Mouse (Mus musculus) MEL (cell line): ENCODE results near the gene Bmp6. TPM values are rescaled to one million over a fixed set of nuclear protein-coding genes. Genes with fewer than 3 reads are reported as not detected.

Experiments
- DNase-seq: peaks from one replicate; pipeline ENCODE4 v3.0.0; 2011; ENCODE audit warnings: low read depth, low spot score
- H3K27ac ChIP-seq: 2 replicates; pipeline ENCODE4 v1.5.1; 2012; ENCODE audit warnings: low read depth, mild to moderate bottlenecking, control low read depth, low read length, moderate library complexity; ENCODE audit not compliant: control insufficient read depth
- H3K27me3 ChIP-seq, 2 experiments: fragments of 150-350 bp in 1 of 2; sonication (generic) in 1 of 2; 2 replicates each; pipeline ENCODE4 v1.6.1; 2012; ENCODE audit warnings: low read length in 2 of 2, mild to moderate bottlenecking in 2 of 2, improper control_type of control experiment in 1 of 2, moderate library complexity in 1 of 2; ENCODE audit not compliant: insufficient read depth in 2 of 2, control insufficient read depth in 1 of 2
- H3K36me3 ChIP-seq, 2 experiments: 2 replicates each; pipeline ENCODE4 v1.6.1; 2012 to 2014; ENCODE audit warnings: low read length in 2 of 2, improper control_type of control experiment in 1 of 2, inconsistent platforms in 1 of 2, mild to moderate bottlenecking in 1 of 2; ENCODE audit not compliant: insufficient read depth in 2 of 2, control insufficient read depth in 1 of 2
- H3K4me1 ChIP-seq, 2 experiments: fragments of 150-350 bp in 1 of 2; sonication (generic) in 1 of 2; 2 replicates each; pipeline ENCODE4 v1.6.1; 2012; ENCODE audit warnings: low read length in 2 of 2, improper control_type of control experiment in 1 of 2, mild to moderate bottlenecking in 1 of 2; ENCODE audit not compliant: insufficient read depth in 2 of 2, control insufficient read depth in 1 of 2
- H3K4me3 ChIP-seq, 2 experiments: fragments of 150-350 bp in 1 of 2; sonication (generic) in 1 of 2; 2 replicates each; pipeline ENCODE4 v1.5.1; 2012; ENCODE audit warnings: low read depth in 2 of 2, low read length in 2 of 2, mild to moderate bottlenecking in 2 of 2, moderate library complexity in 2 of 2, control low read depth in 1 of 2, improper control_type of control experiment in 1 of 2; ENCODE audit not compliant: control insufficient read depth in 1 of 2, insufficient read depth in 1 of 2
- H3K79me2 ChIP-seq: 2 replicates; pipeline ENCODE4 v1.6.1; 2012; ENCODE audit warnings: mild to moderate bottlenecking, low read length, moderate library complexity; ENCODE audit not compliant: control insufficient read depth, poor library complexity, insufficient read depth
- H3K9ac ChIP-seq: 2 replicates; pipeline ENCODE4 v1.6.1; 2012; ENCODE audit warnings: low read depth, mild to moderate bottlenecking, control low read depth, low read length, moderate library complexity; ENCODE audit not compliant: control insufficient read depth, poor library complexity, severe bottlenecking
- H3K9me3 ChIP-seq: fragments of 150-350 bp; sonication (generic); replicated peaks from 2 replicates; pipeline ENCODE4 v1.6.1; 2012; ENCODE audit warnings: mild to moderate bottlenecking, low read length, improper control_type of control experiment, moderate library complexity; ENCODE audit not compliant: insufficient read depth
- BHLHE40 ChIP-seq: IDR thresholded peaks from 2 replicates; pipeline ENCODE4 v1.6.1; 2012; ENCODE audit warnings: low read depth, mild to moderate bottlenecking, inconsistent platforms, low read length, improper control_type of control experiment, borderline replicate concordance
- CHD2 ChIP-seq: IDR thresholded peaks from 2 replicates; pipeline ENCODE4 v1.6.1; 2011; ENCODE audit warnings: low read length, improper control_type of control experiment
- E2F4 ChIP-seq: IDR thresholded peaks from 2 replicates; pipeline ENCODE4 v1.6.1; 2011; ENCODE audit warnings: low read depth, low read length, improper control_type of control experiment, borderline replicate concordance
- ELF1 ChIP-seq: IDR thresholded peaks from 2 replicates; pipeline ENCODE4 v1.6.1; 2014; ENCODE audit warnings: low read depth, mild to moderate bottlenecking, inconsistent platforms, low read length, improper control_type of control experiment, moderate library complexity
- GABPA ChIP-seq: IDR thresholded peaks from 2 replicates; pipeline ENCODE4 v1.6.1; 2012; ENCODE audit warnings: low read depth, mild to moderate bottlenecking, inconsistent platforms, low read length, improper control_type of control experiment, moderate library complexity
- GATA1 ChIP-seq: IDR thresholded peaks from 2 replicates; pipeline ENCODE4 v1.6.1; 2011; ENCODE audit warnings: low read depth, low read length, improper control_type of control experiment
- MAFK ChIP-seq: IDR thresholded peaks from 2 replicates; pipeline ENCODE4 v1.6.1; 2011; ENCODE audit warnings: low read depth, mild to moderate bottlenecking, low read length, improper control_type of control experiment, borderline replicate concordance
- MAX ChIP-seq: IDR thresholded peaks from 2 replicates; pipeline ENCODE4 v1.6.1; 2011; ENCODE audit warnings: low read length, improper control_type of control experiment
- MEF2A ChIP-seq: IDR thresholded peaks from 2 replicates; pipeline ENCODE4 v1.6.1; 2014; ENCODE audit warnings: low read depth, mild to moderate bottlenecking, inconsistent platforms, low read length, improper control_type of control experiment; ENCODE audit not compliant: poor library complexity, insufficient replicate concordance, severe bottlenecking; ENCODE audit errors: extremely low read depth
- MYB ChIP-seq: IDR thresholded peaks from 2 replicates; pipeline ENCODE4 v1.6.1; 2011; ENCODE audit warnings: mild to moderate bottlenecking, low read depth, low read length, improper control_type of control experiment
- MYC ChIP-seq: IDR thresholded peaks from 2 replicates; pipeline ENCODE4 v1.6.1; 2011; ENCODE audit warnings: low read depth, mild to moderate bottlenecking, low read length, improper control_type of control experiment, moderate library complexity
- NRF1 ChIP-seq: IDR thresholded peaks from 2 replicates; pipeline ENCODE4 v1.6.1; 2014; ENCODE audit warnings: low read depth, mild to moderate bottlenecking, inconsistent platforms, low read length, improper control_type of control experiment, moderate library complexity; ENCODE audit not compliant: poor library complexity, insufficient read depth, severe bottlenecking
- POLR2A ChIP-seq, 2 experiments: IDR thresholded peaks; 2 replicates each; pipeline ENCODE4 v1.6.1; 2011 to 2012; ENCODE audit warnings: low read length in 2 of 2, mild to moderate bottlenecking in 2 of 2, control low read depth in 1 of 2, improper control_type of control experiment in 1 of 2, low read depth in 1 of 2, moderate library complexity in 1 of 2; ENCODE audit not compliant: control insufficient read depth in 1 of 2, insufficient read depth in 1 of 2, poor library complexity in 1 of 2
- POLR2AphosphoS2 ChIP-seq: IDR thresholded peaks from 2 replicates; pipeline ENCODE4 v1.6.1; 2011; ENCODE audit warnings: low read length, improper control_type of control experiment
- POLR2AphosphoS5 ChIP-seq: IDR thresholded peaks from 2 replicates; pipeline ENCODE4 v1.6.1; 2012; ENCODE audit warnings: low read depth, borderline replicate concordance, mild to moderate bottlenecking, inconsistent platforms, low read length, moderate library complexity, mixed read lengths
- RAD21 ChIP-seq: IDR thresholded peaks from 2 replicates; pipeline ENCODE4 v1.6.1; 2011; ENCODE audit warnings: mild to moderate bottlenecking, low read depth, low read length, improper control_type of control experiment
- RCOR1 ChIP-seq: IDR thresholded peaks from 2 replicates; pipeline ENCODE4 v1.6.1; 2012; ENCODE audit warnings: low read depth, mild to moderate bottlenecking, inconsistent platforms, low read length, improper control_type of control experiment
- SMC3 ChIP-seq: IDR thresholded peaks from 2 replicates; pipeline ENCODE4 v1.6.1; 2011; ENCODE audit warnings: low read depth, low read length, improper control_type of control experiment
- TBP ChIP-seq: IDR thresholded peaks from 2 replicates; pipeline ENCODE4 v1.8.0; 2011; ENCODE audit warnings: low read depth, low read length, improper control_type of control experiment
- TCF12 ChIP-seq: IDR thresholded peaks from 2 replicates; pipeline ENCODE4 v1.6.1; 2014; ENCODE audit warnings: low read depth, mild to moderate bottlenecking, inconsistent platforms, low read length, improper control_type of control experiment, moderate library complexity
- UBTF ChIP-seq: IDR thresholded peaks from 2 replicates; pipeline ENCODE4 v1.6.1; 2012; ENCODE audit warnings: low read depth, mild to moderate bottlenecking, inconsistent platforms, low read length, improper control_type of control experiment, moderate library complexity, borderline replicate concordance; ENCODE audit not compliant: insufficient read depth
- ZC3H11A ChIP-seq: IDR thresholded peaks from 2 replicates; pipeline ENCODE4 v1.6.1; 2012; ENCODE audit warnings: low read depth, mild to moderate bottlenecking, inconsistent platforms, low read length, improper control_type of control experiment
- ZKSCAN1 ChIP-seq: IDR thresholded peaks from 2 replicates; pipeline ENCODE4 v1.6.1; 2012; ENCODE audit warnings: low read depth, mild to moderate bottlenecking, inconsistent platforms, low read length, improper control_type of control experiment, moderate library complexity
- ZMIZ1 ChIP-seq: IDR thresholded peaks from 2 replicates; pipeline ENCODE4 v1.6.1; 2012; ENCODE audit warnings: low read depth, mild to moderate bottlenecking, inconsistent platforms, low read length, improper control_type of control experiment, moderate library complexity
- ZNF384 ChIP-seq: IDR thresholded peaks from 2 replicates; pipeline ENCODE4 v1.6.1; 2012; ENCODE audit warnings: low read depth, mild to moderate bottlenecking, inconsistent platforms, low read length, improper control_type of control experiment
- polyA plus RNA-seq, 2 experiments: library from polyadenylated mRNA; stranded (reverse) in 1 of 2; unstranded in 1 of 2; fragments of >175 nt in 1 of 2; fragments of >200 nt in 1 of 2; gene quantifications; 2 replicates each; pipeline versions ENCODE4 v1.2.1 to v1.2.4; 2012; ENCODE audit warnings: low replicate concordance in 2 of 2, low read depth in 1 of 2; ENCODE audit not compliant: insufficient read length in 2 of 2, insufficient read depth in 1 of 2, missing spikeins in 1 of 2
- total RNA-seq: library from RNA; depleted of rRNA; stranded (reverse); fragments of 300-350 nt; gene quantifications from 2 replicates; pipeline ENCODE4 v1.2.3, GENCODE M21; 2012

The Bmp6 gene
- total and polyA plus RNA-seq, 3 experiments, result not detected

DNA sequence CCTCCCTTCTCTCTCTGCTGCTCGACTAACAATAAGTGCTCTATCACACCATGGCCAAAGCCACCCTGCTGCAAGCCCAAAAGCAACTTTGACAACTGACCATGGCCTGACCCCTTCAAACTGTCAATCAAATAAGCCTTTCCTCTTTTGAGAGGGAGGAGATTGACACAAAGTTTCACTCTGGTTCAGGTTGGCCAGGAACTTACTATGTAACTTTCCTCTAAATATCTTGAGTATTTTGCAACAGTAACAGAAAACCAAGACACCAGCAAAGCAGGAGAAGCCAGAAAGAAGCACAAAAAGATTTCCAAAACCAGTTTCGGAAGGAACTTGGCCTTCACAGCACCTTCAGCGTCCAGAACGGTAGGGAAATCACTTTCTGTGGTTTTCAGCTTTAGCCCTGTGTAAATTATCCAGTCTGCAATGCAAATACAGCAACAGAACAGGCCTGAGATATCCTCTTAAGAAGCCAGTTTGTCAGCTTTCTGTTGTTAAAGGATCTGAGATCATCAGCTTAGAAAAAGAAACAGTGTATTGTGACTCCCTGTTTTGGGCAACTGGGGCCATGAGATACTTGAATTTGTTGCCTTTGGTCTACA is 177.2 kb downstream of the Bmp6 start:
- Histone ChIP-seq H3K4me1 (peaks cover 0 to 9% of the 10 kb centered on the region in 2 experiments; a peak in 2 of 4 replicates), H3K9ac (no peak overlapping the region), H3K4me3 (no peak overlapping the region), H3K27ac (no peak overlapping the region), H3K9me3 (no peaks in the 10 kb centered on the region), H3K27me3 (no peaks in the 10 kb centered on the region), H3K36me3 (peaks cover 14 to 15% of the 10 kb centered on the region in 2 experiments), H3K79me2 (peaks cover 16% of the 10 kb centered on the region)
- DNase-seq, result no peak
- TF ChIP-seq UBTF, result no peak
- no peak for TF ChIP-seq MAX
- TF ChIP-seq POLR2A (IDR thresholded peaks at IDR 0.05; ENCODE audit: control insufficient read depth in 1 of 2, insufficient read depth in 1 of 2, low read depth in 1 of 2, low read length in 2 of 2, poor library complexity in 1 of 2), result no peak
- no peak for TF ChIP-seq POLR2AphosphoS2
- no peak for TF ChIP-seq RAD21
- no peak for TF ChIP-seq ZKSCAN1
- TF ChIP-seq CHD2, result no peak
- TF ChIP-seq GABPA, result no peak
- TF ChIP-seq MEF2A, result no peak
- TF ChIP-seq NRF1, result no peak
- no peak for TF ChIP-seq ZC3H11A
- no peak for TF ChIP-seq E2F4
- TF ChIP-seq BHLHE40, result no peak
- no peak for TF ChIP-seq ELF1
- TF ChIP-seq SMC3, result no peak
- no peak for TF ChIP-seq TBP
- TF ChIP-seq ZNF384, result no peak
- no peak for TF ChIP-seq GATA1

DNA sequence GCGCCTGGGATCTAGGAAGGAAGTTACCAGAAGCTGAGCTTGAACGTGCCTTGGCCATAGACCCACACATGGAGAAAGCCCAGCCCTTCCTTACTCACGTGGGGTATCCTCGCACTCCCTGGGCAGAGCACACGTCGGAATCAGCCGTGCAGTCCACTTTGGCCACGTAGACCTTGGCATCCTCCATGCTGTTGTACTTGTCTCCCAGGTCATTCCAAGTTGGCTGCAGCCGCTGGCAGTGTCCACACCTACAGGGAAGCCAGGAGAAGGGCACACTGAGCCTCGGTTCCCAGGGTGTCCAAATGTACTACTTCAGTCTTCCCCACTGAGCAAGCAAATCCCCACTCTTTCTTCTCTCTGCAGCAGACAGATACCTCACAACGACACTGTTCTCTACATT is 178.3 kb downstream of the Bmp6 start:
- Histone ChIP-seq H3K4me1 (peaks cover 0 to 9% of the 10 kb centered on the region in 2 experiments; a peak in 2 of 4 replicates), H3K79me2 (peaks cover 25% of the 10 kb centered on the region), H3K9ac (no peak overlapping the region), H3K27ac (no peak overlapping the region), H3K27me3 (no peaks in the 10 kb centered on the region), H3K4me3 (no peak overlapping the region), H3K9me3 (no peaks in the 10 kb centered on the region), H3K36me3 (peaks cover 11 to 14% of the 10 kb centered on the region in 2 experiments)
- TF ChIP-seq UBTF (no peak), TCF12 (no peak), MYB (no peak), ZMIZ1 (no peak), RCOR1 (no peak), MAFK (no peak), POLR2AphosphoS5 (no peak), ZKSCAN1 (no peak), MYC (no peak), NRF1 (no peak)
- DNase-seq, result no peak
